Mouse (Mus musculus) adrenal gland, postnatal 4 days (tissue): ENCODE data around the gene Hoxc8. TPM values are rescaled to one million over a fixed set of nuclear protein-coding genes. Genes with fewer than 3 reads are reported as not detected.

Experiments
- DNase-seq, 2 experiments: peaks; one replicate each; pipeline ENCODE4 v3.0.0; 2021 to 2022; ENCODE audit warnings: low spot score in 2 of 2, mixed read lengths in 2 of 2
- total RNA-seq, 2 experiments: library from RNA; stranded (reverse); gene quantifications; 2 replicates each; pipeline ENCODE4 v1.2.3; 2021

The Hoxc8 gene
- total RNA-seq, 2 experiments from 2014 or later, result 22.2 to 22.7 TPM

- DNase-seq, result no peak
These were observed 10.1 kb upstream of the Hoxc8 start for GRCm38 (mm10) chr15:102980352-102980751.

GRCm38 (mm10) chr15:102980912-102981311 lies 9.5 kb upstream of the Hoxc8 start:
- no peak for DNase-seq

GRCm38 (mm10) chr15:102981379-102982288 lies 8.8 kb upstream of the Hoxc8 start:
- DNase-seq, result no peak

GRCm38 (mm10) chr15:102983716-102984115 lies 6.7 kb upstream of the Hoxc8 start:
- DNase-seq, result no peak

GRCm38 (mm10) chr15:102984521-102984920 lies 5.9 kb upstream of the Hoxc8 start:
- no peak for DNase-seq

GRCm38 (mm10) chr15:102984925-102985324 lies 5.5 kb upstream of the Hoxc8 start:
- no peak for DNase-seq

- DNase-seq, result peak; percentile 88
These were observed 3.1 kb upstream of the Hoxc8 start for GRCm38 (mm10) chr15:102987124-102987833.

GRCm38 (mm10) chr15:102988078-102988477 lies 2.3 kb upstream of the Hoxc8 start:
- no peak for DNase-seq

GRCm38 (mm10) chr15:102991782-102992181 lies 1.4 kb downstream of the Hoxc8 start:
- no peak for DNase-seq

GRCm38 (mm10) chr15:102992206-102992605 lies 1.8 kb downstream of the Hoxc8 start:
- DNase-seq, result no peak

GRCm38 (mm10) chr15:102992863-102993262 lies 2.5 kb downstream of the Hoxc8 start:
- DNase-seq, result no peak

- no peak for DNase-seq
These were observed 6.1 kb downstream of the Hoxc8 start for GRCm38 (mm10) chr15:102996548-102996947.

- no peak for DNase-seq
These were observed 7.0 kb downstream of the Hoxc8 start for GRCm38 (mm10) chr15:102997431-102997830.

GRCm38 (mm10) chr15:102997939-102998355 lies 7.5 kb downstream of the Hoxc8 start, which contains the start of gene Hoxc6:
Gene Hoxc6 (plus strand): TSS chr15:102998257.
- DNase-seq, result no peak

GRCm38 (mm10) chr15:102998608-102999182 lies 8.3 kb downstream of the Hoxc8 start:
- no peak for DNase-seq

GRCm38 (mm10) chr15:102999183-102999831 lies 8.9 kb downstream of the Hoxc8 start:
- peak; percentile 75 to 78 for DNase-seq

GRCm38 (mm10) chr15:102999955-103000354 lies 9.5 kb downstream of the Hoxc8 start:
- no peak for DNase-seq

GRCm38 (mm10) chr15:103000501-103000901 lies 10.1 kb downstream of the Hoxc8 start:
- DNase-seq, result no peak

GRCm38 (mm10) chr15:103001370-103001769 lies 11.0 kb downstream of the Hoxc8 start:
- no peak for DNase-seq

GRCm38 (mm10) chr15:103002156-103002555 lies 11.7 kb downstream of the Hoxc8 start:
- DNase-seq, result no peak

- DNase-seq, result no peak
These were observed 12.5 kb downstream of the Hoxc8 start for GRCm38 (mm10) chr15:103002821-103003448.
